Mouse (Mus musculus): ENCODE results near the gene Ucp1.

The Ucp1 gene

DNA sequence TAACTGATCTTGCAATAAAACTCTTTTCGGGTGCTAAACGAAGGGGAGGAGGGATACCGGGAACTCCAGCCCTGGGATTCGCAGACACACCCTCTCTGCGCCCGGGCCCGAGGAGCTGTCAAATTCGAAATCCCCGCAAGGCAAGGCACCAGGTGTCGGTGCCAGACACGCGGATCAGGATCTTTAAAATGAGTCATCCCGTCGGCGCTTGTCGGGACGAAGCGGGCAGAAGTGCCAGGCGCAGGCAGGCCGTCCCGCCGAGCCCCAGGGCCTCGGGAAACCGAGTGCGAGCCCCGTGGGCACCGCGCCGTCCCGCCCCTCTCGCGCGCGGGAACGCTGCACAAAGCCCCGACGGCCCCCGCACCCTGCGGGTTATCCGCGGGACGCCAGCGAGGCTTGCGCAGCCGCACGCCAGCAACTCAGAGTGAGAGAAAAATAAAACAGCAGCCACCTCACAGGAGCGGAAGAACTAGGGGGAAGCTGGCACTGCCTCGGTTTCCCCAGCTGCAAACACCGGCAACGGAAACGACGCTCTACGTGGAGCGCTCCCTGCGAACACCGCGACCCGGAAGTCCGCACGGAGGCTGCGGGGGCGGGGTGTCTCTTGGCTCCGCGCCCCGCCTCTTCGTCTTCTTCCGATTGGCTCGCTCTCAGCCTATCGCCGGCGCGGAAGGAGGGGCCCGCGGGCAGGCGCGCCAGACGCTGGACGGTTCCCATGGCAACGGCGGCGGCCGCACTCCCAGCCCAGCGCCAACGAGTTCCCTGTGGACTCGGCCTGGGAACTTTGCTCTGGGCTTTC is 41.9 kb downstream of the Ucp1 start, which contains the start of gene Elmod2:
Elmod2 (minus strand) TSS at position 588 of the 799 bp plus-strand sequence.
- peak; percentile 98 for DNase-seq (ENCODE audit: low spot score)

- DNase-seq (ENCODE audit: low spot score): no peak
These were observed 42.7 kb downstream of the Ucp1 start for GRCm38 (mm10) chr8:83332864-83333263.

- DNase-seq (ENCODE audit: low spot score): no peak
These were observed 51.9 kb downstream of the Ucp1 start for GRCm38 (mm10) chr8:83342076-83342475.

GRCm38 (mm10) chr8:83342693-83343092 is 52.5 kb downstream of the Ucp1 start:
- DNase-seq (ENCODE audit: low spot score): no peak

Measured in ovary, postnatal 36 days (tissue).